In genomic region chr13:38528687-38529294, GRCm38 (mm10) we compare ENCODE assay signal across 8 mouse cellular contexts. TPM values are rescaled to one million over a fixed set of nuclear protein-coding genes. Genes with fewer than 3 reads are reported as not detected.
DNase-seq lines count a peak whose midpoint lies in the region; ATAC-seq and TF ChIP-seq lines count a peak whose summit lies in the region.

Txndc5 (minus strand) TSS chr13:38528824.

- no peak for ATAC-seq in neural tube, embryonic 11.5 days (ENCODE audit: insufficient read depth, low FRiP score, low TSS enrichment)

- no peak for DNase-seq in neural tube, embryonic 11.5 days (ENCODE audit: low spot score)
- no peak for DNase-seq in neural tube, embryonic 10.5 days (ENCODE audit: extremely low spot score, low spot score)
- no peak for DNase-seq in embryonic facial prominence, embryonic 10.5 days (ENCODE audit: low spot score)
- DNase-seq in heart, adult 2 months = no peak
- no peak for DNase-seq in layer of hippocampus, postnatal 14 days (ENCODE audit: low spot score in 2 of 2)
- DNase-seq in lung, postnatal 36 days = peak; percentile 72
- no peak for DNase-seq in right cerebral cortex, postnatal 36 days (ENCODE audit: low spot score in 2 of 2)
- DNase-seq in right cerebral cortex, adult 2 months (ENCODE audit: low spot score in 2 of 2) = no peak

- H3K79me2 ChIP-seq in heart, adult 2 months (replicated peaks; ENCODE audit: control insufficient read depth, insufficient read depth, low read length) = no peaks in the 10 kb centered on the region

- TF ChIP-seq EP300 in heart, adult 2 months (IDR thresholded peaks at IDR 0.05; ENCODE audit: insufficient read depth, low read depth, low read length) = no peak

- WGBS in neural tube, embryonic 11.5 days = 58% methylated on average over 9 of the region's 9 CpGs
- 58% methylated on average over 9 of the region's 9 CpGs for WGBS in embryonic facial prominence, embryonic 10.5 days
- 53% methylated on average over 9 of the region's 9 CpGs for WGBS in heart, adult 2 months

- peaks cover 4% of the 10 kb centered on the region for H3K4me1 ChIP-seq in neural tube, embryonic 11.5 days (ENCODE audit: control insufficient read depth, insufficient read depth, low read length)
- H3K4me1 ChIP-seq in embryonic facial prominence, embryonic 10.5 days = peaks cover 33% of the 10 kb centered on the region
- H3K4me1 ChIP-seq in heart, adult 2 months (ENCODE audit: control insufficient read depth, insufficient read depth, low read length) = peaks cover 4% of the 10 kb centered on the region

- H3K9ac ChIP-seq in neural tube, embryonic 11.5 days (ENCODE audit: low read length) = peak within 1 kb of the TSS; percentile 87
- H3K9ac ChIP-seq in heart, adult 2 months (ENCODE audit: low read depth, low read length) = peak within 1 kb of the TSS; percentile 82

- TF ChIP-seq POLR2A in heart, adult 2 months (IDR thresholded peaks at IDR 0.05; ENCODE audit: insufficient read depth, low read depth, low read length) = no peak

- H3K4me3 ChIP-seq in neural tube, embryonic 11.5 days (ENCODE audit: low read depth, low read length) = peak within 1 kb of the TSS; percentile 89
- peak within 1 kb of the TSS; percentile 92 for H3K4me3 ChIP-seq in embryonic facial prominence, embryonic 10.5 days
- peak within 1 kb of the TSS; percentile 98 for H3K4me3 ChIP-seq in heart, adult 2 months

- intact Hi-C loops in heart, adult 2 months (cut with DNase I) = loop anchor here (2.0 to 5.0 kb wide), 2 partner anchors 52 to 181 kb away; partner anchors contain the start of gene Bmp6

- TF ChIP-seq CTCF in heart, adult 2 months (IDR thresholded peaks at IDR 0.05) = no peak

- H3K27me3 ChIP-seq in neural tube, embryonic 11.5 days (ENCODE audit: control insufficient read depth, insufficient read depth, low read length) = no peaks in the 10 kb centered on the region
- H3K27me3 ChIP-seq in embryonic facial prominence, embryonic 10.5 days (replicated peaks; ENCODE audit: low read depth, poor library complexity, severe bottlenecking) = peaks cover 4% of the 10 kb centered on the region; the same call in 1 of the 2 replicates
- H3K27me3 ChIP-seq in heart, adult 2 months (ENCODE audit: control insufficient read depth, insufficient read depth, low read length) = no peaks in the 10 kb centered on the region

- peak within 1 kb of the TSS; percentile 64; the same call in 1 of the 2 replicates for H3K27ac ChIP-seq in neural tube, embryonic 11.5 days (ENCODE audit: low read depth, low read length)
- H3K27ac ChIP-seq in embryonic facial prominence, embryonic 10.5 days (replicated peaks) = peak within 1 kb of the TSS; percentile 94
- H3K27ac ChIP-seq in heart, adult 2 months = peak within 1 kb of the TSS; percentile 91

- H3K36me3 ChIP-seq in neural tube, embryonic 11.5 days (ENCODE audit: control insufficient read depth, insufficient read depth, low read length) = no peaks in the 10 kb centered on the region
- peaks cover 4% of the 10 kb centered on the region; the same call in 1 of the 2 replicates for H3K36me3 ChIP-seq in embryonic facial prominence, embryonic 10.5 days (replicated peaks)
- peaks cover 2% of the 10 kb centered on the region for H3K36me3 ChIP-seq in heart, adult 2 months (ENCODE audit: control insufficient read depth, insufficient read depth, low read length)

- H3K9me3 ChIP-seq in neural tube, embryonic 11.5 days (ENCODE audit: control insufficient read depth, low read length) = no peaks in the 10 kb centered on the region
- H3K9me3 ChIP-seq in embryonic facial prominence, embryonic 10.5 days = no peaks in the 10 kb centered on the region

- H3K4me2 ChIP-seq in neural tube, embryonic 11.5 days (ENCODE audit: low read depth) = peak within 1 kb of the TSS; percentile 91

RNA-seq across cellular contexts. Expression of gene Txndc5, which starts in this region (rescaled TPM):
- polyA plus RNA-seq in neural tube, embryonic 11.5 days (2014; fragmentation: Nextera tagmentation; extraction: Ambion mirVana) = 148 and 151 TPM in 2 replicates
- 154 and 168 TPM in 2 replicates for polyA plus RNA-seq in embryonic facial prominence, embryonic 10.5 days (2016; fragmentation: Nextera tagmentation; extraction: Ambion mirVana)
- 10 to 100 TPM; 29.7 to 34.7 TPM for total RNA-seq in heart, adult 2 months (2021)
- polyA plus RNA-seq in heart, adult 2 months (2012; rRNA removed) = 39.5 and 43.0 TPM in 2 replicates
- total RNA-seq in layer of hippocampus, postnatal 14 days (2021) = 10 to 100 TPM; 43.3 to 43.8 TPM
